Mouse (Mus musculus) forebrain, embryonic 12.5 days (tissue): ENCODE data around the gene Lancl1. TPM values are rescaled to one million over a fixed set of nuclear protein-coding genes. Genes with fewer than 3 reads are reported as not detected.
A peak's percentile ranks its signal among the peaks of the same experiment; 100 is the strongest.

ENCODE experiments used
- ATAC-seq: fragments of 200-750 bp; cut with Nextera tagmentation; 2 replicates; pipeline ENCODE4 v1.8.0; 2017; ENCODE audit warnings: moderate TSS enrichment; ENCODE audit not compliant: low FRiP score
- H3K27ac ChIP-seq: fragments of 300-500 bp; sonication (generic); 2 replicates; pipeline ENCODE4 v1.5.1; 2016; ENCODE audit warnings: mild to moderate bottlenecking
- H3K27me3 ChIP-seq: fragments of 300-500 bp; sonication (generic); 2 replicates; pipeline ENCODE4 v1.6.1; 2016; ENCODE audit warnings: mild to moderate bottlenecking
- H3K36me3 ChIP-seq: fragments of 300-500 bp; sonication (generic); replicated peaks from 2 replicates; pipeline ENCODE4 v1.6.1; 2016; ENCODE audit warnings: mild to moderate bottlenecking
- H3K4me1 ChIP-seq: fragments of 300-500 bp; sonication (generic); 2 replicates; pipeline ENCODE4 v1.6.1; 2016
- H3K4me2 ChIP-seq: fragments of 300-500 bp; sonication (generic); 2 replicates; pipeline ENCODE4 v1.6.1; 2016; ENCODE audit warnings: mild to moderate bottlenecking, moderate library complexity
- H3K4me3 ChIP-seq: fragments of 300-500 bp; sonication (generic); replicated peaks from 2 replicates; pipeline ENCODE4 v1.5.1; 2016; ENCODE audit warnings: mild to moderate bottlenecking
- H3K9ac ChIP-seq: fragments of 300-500 bp; sonication (generic); 2 replicates; pipeline ENCODE4 v1.6.1; 2016; ENCODE audit warnings: mild to moderate bottlenecking
- H3K9me3 ChIP-seq: fragments of 300-500 bp; sonication (generic); 2 replicates; pipeline ENCODE4 v1.6.1; 2016
- WGBS: fragments of 180-500 bp; shearing (Covaris S2); methylation state at CpG from one replicate; pipeline ENCODE4 v1.1.7; 2016; 5-methylcytosine and 5-hydroxymethylcytosine counted together
- polyA plus RNA-seq: library from polyadenylated mRNA; unstranded; fragments of >200 nt; fragmentation: Nextera tagmentation; extraction: Ambion mirVana; gene quantifications from 2 replicates; pipeline ENCODE4 v1.2.1, GENCODE M21; 2016

The Lancl1 gene
- 90.5 and 92.2 TPM in 2 replicates for polyA plus RNA-seq

GRCm38 (mm10) chr1:67038246-67038987 is at the start of gene Lancl1:
Gene Lancl1, minus strand, starts transcription at chr1:67038872.
- Histone ChIP-seq H3K27ac (no peak within 1 kb of the TSS), H3K36me3 (peaks cover 29% of the 10 kb centered on the region), H3K27me3 (0 out of 2 replicates have a peak, but pooled peaks cover 4% of the 10 kb centered on the region), H3K4me3 (peak within 1 kb of the TSS; percentile 91), H3K4me1 (peaks cover 7% of the 10 kb centered on the region), H3K9ac (peak within 1 kb of the TSS; percentile 85), H3K9me3 (no peaks in the 10 kb centered on the region), H3K4me2 (peak within 1 kb of the TSS; percentile 71)
- WGBS: 1% methylated on average over 37 of the region's 47 CpGs
- ATAC-seq: peak; percentile 98

GRCm38 (mm10) chr1:67079146-67079545 is 40.5 kb upstream of the Lancl1 start:
- H3K4me3 ChIP-seq: no peak overlapping the region
- WGBS: 78% methylated on average over 7 of the region's 7 CpGs
- no peaks in the 10 kb centered on the region for H3K36me3 ChIP-seq

GRCm38 (mm10) chr1:67078666-67079065 is 40.0 kb upstream of the Lancl1 start:
- ATAC-seq: no peak
- H3K27ac ChIP-seq: no peak overlapping the region
- no peaks in the 10 kb centered on the region for H3K36me3 ChIP-seq
- no peak overlapping the region for H3K9ac ChIP-seq
- H3K4me1 ChIP-seq: no peaks in the 10 kb centered on the region
- H3K27me3 ChIP-seq: no peaks in the 10 kb centered on the region
- no peaks in the 10 kb centered on the region for H3K9me3 ChIP-seq
- no peak overlapping the region for H3K4me2 ChIP-seq
- 78% methylated on average over 2 of the region's 2 CpGs for WGBS
- no peak overlapping the region for H3K4me3 ChIP-seq

More at GRCm38 (mm10) chr1:67079146-67079545, 40.5 kb upstream of the Lancl1 start:
- no peak overlapping the region for H3K27ac ChIP-seq
- H3K27me3 ChIP-seq: no peaks in the 10 kb centered on the region
- H3K4me2 ChIP-seq: no peak overlapping the region
- ATAC-seq: no peak
- H3K9ac ChIP-seq: no peak overlapping the region
- H3K9me3 ChIP-seq: no peaks in the 10 kb centered on the region
- no peaks in the 10 kb centered on the region for H3K4me1 ChIP-seq

DNA sequence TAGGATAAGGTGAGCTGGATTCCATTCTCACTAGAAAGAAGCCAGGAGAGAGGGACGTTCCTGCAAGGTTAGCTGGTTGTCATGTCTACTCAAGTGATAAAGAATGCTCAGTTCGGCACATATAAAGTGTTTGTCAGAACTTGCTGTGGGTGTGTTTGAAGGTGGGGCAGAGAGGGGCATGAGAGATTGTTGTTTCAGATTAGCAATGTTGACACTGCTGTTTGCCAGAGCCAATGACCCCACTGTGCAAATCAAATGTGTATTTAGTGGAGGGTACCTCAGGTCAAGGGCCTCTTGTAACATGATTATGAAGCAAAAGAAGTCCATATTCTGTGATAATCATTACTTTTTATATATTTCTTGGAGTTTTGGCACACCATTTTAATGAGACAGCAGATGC is 39.1 kb upstream of the Lancl1 start:
- ATAC-seq: no peak
- WGBS: 80% methylated on average over 2 of the region's 2 CpGs
- no peaks in the 10 kb centered on the region for H3K36me3 ChIP-seq
- no peaks in the 10 kb centered on the region for H3K4me1 ChIP-seq
- H3K9me3 ChIP-seq: no peaks in the 10 kb centered on the region
- H3K4me2 ChIP-seq: no peak overlapping the region
- no peak overlapping the region for H3K4me3 ChIP-seq
- no peaks in the 10 kb centered on the region for H3K27me3 ChIP-seq
- no peak overlapping the region for H3K9ac ChIP-seq
- H3K27ac ChIP-seq: no peak overlapping the region

DNA sequence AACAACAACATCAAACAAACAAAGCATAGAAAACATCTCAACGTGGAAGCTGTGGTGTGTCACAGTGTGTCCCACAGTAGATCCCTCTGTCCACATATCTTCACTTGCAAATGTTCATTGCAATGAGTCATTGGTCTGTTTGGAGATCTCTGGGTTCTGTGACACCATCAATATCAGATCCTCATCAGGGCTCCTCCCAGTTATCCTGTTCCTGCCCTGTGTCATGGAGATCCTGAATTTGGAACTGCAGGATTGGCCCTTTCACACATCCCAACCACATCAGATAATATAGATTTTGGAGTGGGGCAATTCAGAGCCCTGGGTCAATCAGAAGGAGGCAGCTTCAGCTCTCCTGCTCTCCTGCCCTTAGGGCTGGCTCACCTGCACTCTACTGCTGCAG is 28.9 kb upstream of the Lancl1 start:
- H3K27ac ChIP-seq: no peak overlapping the region
- ATAC-seq: no peak
- no peak overlapping the region for H3K9ac ChIP-seq
- WGBS: 76% methylated on average over 1 of the region's 1 CpGs
- H3K27me3 ChIP-seq: no peaks in the 10 kb centered on the region
- H3K4me3 ChIP-seq: no peak overlapping the region
- H3K9me3 ChIP-seq: no peaks in the 10 kb centered on the region
- no peaks in the 10 kb centered on the region for H3K4me1 ChIP-seq
- H3K4me2 ChIP-seq: no peak overlapping the region
- no peaks in the 10 kb centered on the region for H3K36me3 ChIP-seq

DNA sequence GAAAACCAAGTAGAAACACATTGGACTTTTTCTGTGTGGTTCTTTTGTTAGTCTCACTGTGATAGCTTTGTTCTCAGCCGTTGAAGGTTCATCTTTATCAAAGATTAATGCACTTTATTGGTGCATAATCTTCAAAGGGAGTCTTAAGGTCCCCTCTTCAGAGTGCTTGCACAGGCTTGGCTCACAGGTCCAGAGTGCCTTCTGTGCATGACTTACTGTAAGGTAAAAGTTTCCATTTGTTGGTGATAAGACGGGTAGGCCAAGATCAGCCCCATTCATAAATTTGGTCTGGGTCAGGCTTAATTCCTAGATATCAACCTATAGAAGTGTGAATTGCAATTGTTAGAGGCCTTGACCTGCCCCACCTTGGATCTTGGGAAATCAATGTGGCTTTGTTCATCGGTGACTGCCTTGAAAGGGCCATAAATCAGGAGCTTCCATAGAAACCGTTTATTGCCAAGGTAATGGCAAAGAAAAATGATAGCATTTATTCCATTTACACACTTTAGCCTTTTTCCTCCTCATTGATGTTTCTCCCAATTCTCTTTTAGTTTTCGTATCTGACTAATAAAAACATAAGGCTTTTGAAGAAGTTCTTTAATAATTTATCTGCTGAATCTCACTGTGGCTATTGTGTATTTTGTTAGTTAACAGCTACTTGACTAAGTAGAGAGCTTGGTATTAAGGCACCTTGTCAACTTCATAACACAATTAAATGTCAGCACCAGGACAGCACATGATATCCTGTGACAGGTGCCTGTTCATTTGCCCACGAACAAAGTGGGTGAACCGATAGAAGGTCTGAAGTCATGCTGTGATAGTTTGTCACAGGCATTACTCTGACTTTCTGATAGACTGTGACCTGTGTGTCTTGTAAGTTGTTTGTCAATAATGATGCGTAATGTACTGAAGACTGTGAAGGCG is 26.9 kb upstream of the Lancl1 start:
- no peak overlapping the region for H3K9ac ChIP-seq

GRCm38 (mm10) chr1:67061456-67062085 is 22.9 kb upstream of the Lancl1 start:
- Histone ChIP-seq H3K4me2 (no peak overlapping the region), H3K27me3 (0 out of 2 replicates have a peak, but pooled peaks cover 3% of the 10 kb centered on the region), H3K27ac (no peak overlapping the region), H3K4me3 (no peak overlapping the region), H3K4me1 (no peaks in the 10 kb centered on the region), H3K9ac (no peak overlapping the region), H3K9me3 (no peaks in the 10 kb centered on the region), H3K36me3 (no peaks in the 10 kb centered on the region)
- ATAC-seq: peak; percentile 75
- WGBS: 10% methylated on average over 7 of the region's 7 CpGs

More for the DNA sequence above, 26.9 kb upstream of the Lancl1 start:
- WGBS: 85% methylated on average over 9 of the region's 9 CpGs
- no peaks in the 10 kb centered on the region for H3K36me3 ChIP-seq
- H3K4me1 ChIP-seq: no peaks in the 10 kb centered on the region
- H3K27me3 ChIP-seq: no peaks in the 10 kb centered on the region
- ATAC-seq: no peak
- H3K4me3 ChIP-seq: no peak overlapping the region
- H3K27ac ChIP-seq: no peak overlapping the region
- no peaks in the 10 kb centered on the region for H3K9me3 ChIP-seq
- no peak overlapping the region for H3K4me2 ChIP-seq

DNA sequence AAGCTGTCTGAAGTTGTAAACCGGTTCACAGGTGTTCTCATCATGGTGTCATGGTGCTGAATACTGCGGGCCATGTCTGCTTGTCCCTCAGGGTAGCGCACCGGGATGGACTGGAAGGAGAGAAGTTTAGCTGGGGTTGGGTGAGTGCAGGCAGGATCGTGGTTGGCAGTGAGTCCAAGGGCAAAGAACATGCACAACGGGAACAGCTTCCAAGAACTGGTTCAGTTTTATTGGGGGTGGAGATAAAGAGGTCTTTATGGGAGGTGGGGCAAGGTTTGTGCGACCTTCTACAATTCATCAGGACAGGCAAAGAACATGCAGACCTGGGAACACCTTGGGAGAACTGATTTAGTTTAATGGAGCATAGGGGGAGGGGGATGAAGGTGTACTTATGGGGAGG is 17.1 kb upstream of the Lancl1 start:
- no peak for ATAC-seq
- H3K27ac ChIP-seq: no peak overlapping the region
- 0 out of 2 replicates have a peak, but pooled peaks cover 3% of the 10 kb centered on the region for H3K27me3 ChIP-seq
- H3K4me1 ChIP-seq: no peaks in the 10 kb centered on the region
- WGBS: 92% methylated on average over 7 of the region's 7 CpGs
- no peak overlapping the region for H3K4me3 ChIP-seq
- no peaks in the 10 kb centered on the region for H3K9me3 ChIP-seq
- no peak overlapping the region for H3K4me2 ChIP-seq
- no peak overlapping the region for H3K9ac ChIP-seq
- no peaks in the 10 kb centered on the region for H3K36me3 ChIP-seq

GRCm38 (mm10) chr1:67052721-67053120 is 14.0 kb upstream of the Lancl1 start:
- no peak for ATAC-seq
- Histone ChIP-seq H3K27ac (no peak overlapping the region), H3K4me2 (no peak overlapping the region), H3K27me3 (no peaks in the 10 kb centered on the region), H3K4me1 (no peaks in the 10 kb centered on the region), H3K9me3 (no peaks in the 10 kb centered on the region), H3K4me3 (no peak overlapping the region), H3K36me3 (no peaks in the 10 kb centered on the region), H3K9ac (no peak overlapping the region)
- WGBS: 44% methylated on average over 4 of the region's 4 CpGs

DNA sequence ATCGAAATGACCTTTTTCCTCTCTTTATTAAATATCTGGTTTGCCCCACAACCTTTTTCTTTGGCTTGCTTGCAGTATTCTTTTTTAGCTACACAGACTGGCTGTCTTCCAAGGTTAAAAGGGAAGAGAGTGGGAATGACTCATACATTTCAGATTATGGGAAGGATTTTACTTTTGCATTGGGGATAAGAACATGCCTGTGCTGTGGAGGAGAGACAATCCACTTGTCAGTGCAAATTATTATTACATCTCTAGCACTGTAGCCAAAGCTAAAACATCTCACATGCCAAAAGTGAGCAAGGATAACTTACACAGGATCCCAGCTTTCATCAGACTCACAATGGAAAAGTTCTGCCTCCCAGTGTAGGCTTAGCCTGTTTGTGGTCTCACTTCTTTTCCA is 10.9 kb upstream of the Lancl1 start:
- 71% methylated on average over 1 of the region's 1 CpGs for whole genome bisulfite sequencing
- Histone ChIP-seq H3K27me3 (no peaks in the 10 kb centered on the region), H3K4me1 (no peaks in the 10 kb centered on the region), H3K9ac (no peak overlapping the region), H3K27ac (no peak overlapping the region), H3K9me3 (no peaks in the 10 kb centered on the region), H3K4me3 (no peak overlapping the region), H3K4me2 (no peak overlapping the region), H3K36me3 (no peaks in the 10 kb centered on the region)
- no peak for ATAC-seq

GRCm38 (mm10) chr1:67048696-67049095 is 10.0 kb upstream of the Lancl1 start:
- H3K4me2 ChIP-seq: no peak overlapping the region
- no peak overlapping the region for H3K4me3 ChIP-seq
- no peaks in the 10 kb centered on the region for H3K36me3 ChIP-seq
- WGBS: 88% methylated on average over 4 of the region's 4 CpGs
- no peaks in the 10 kb centered on the region for H3K9me3 ChIP-seq
- H3K4me1 ChIP-seq: no peaks in the 10 kb centered on the region
- no peak overlapping the region for H3K27ac ChIP-seq
- H3K9ac ChIP-seq: no peak overlapping the region
- ATAC-seq: no peak
- H3K27me3 ChIP-seq: no peaks in the 10 kb centered on the region

GRCm38 (mm10) chr1:67045100-67045499 is 6.4 kb upstream of the Lancl1 start:
- Histone ChIP-seq H3K9ac (no peak overlapping the region), H3K27ac (no peak overlapping the region), H3K9me3 (no peaks in the 10 kb centered on the region), H3K4me2 (no peak overlapping the region), H3K27me3 (0 out of 2 replicates have a peak, but pooled peaks cover 4% of the 10 kb centered on the region), H3K36me3 (no peaks in the 10 kb centered on the region), H3K4me3 (no peak overlapping the region), H3K4me1 (no peaks in the 10 kb centered on the region)
- 58% methylated on average over 1 of the region's 1 CpGs for WGBS
- no peak for ATAC-seq
